Mouse (Mus musculus): Measurements from ENCODE around the gene Nrxn1. TPM values are rescaled to one million over a fixed set of nuclear protein-coding genes. Genes with fewer than 3 reads are reported as not detected.

Gene Nrxn1
- polyA plus RNA-seq, 1 experiment from 2014 or later = 5.9 TPM

GRCm38 (mm10) chr17:90997714-90998113, 95.2 kb downstream of the Nrxn1 start:
- H3K9ac ChIP-seq (ENCODE audit: low read length) = no peak overlapping the region
- H3K4me1 ChIP-seq (ENCODE audit: control insufficient read depth, insufficient read depth, low read length) = no peaks in the 10 kb centered on the region
- H3K27ac ChIP-seq (ENCODE audit: low read length) = no peak overlapping the region
- no peaks in the 10 kb centered on the region for H3K36me3 ChIP-seq (ENCODE audit: control insufficient read depth, insufficient read depth, low read length)
- no peak overlapping the region for H3K4me3 ChIP-seq (replicated peaks; ENCODE audit: low read length)
- no peak overlapping the region for H3K4me2 ChIP-seq (ENCODE audit: low read depth, low read length)
- no peak for ATAC-seq (ENCODE audit: insufficient read depth, low FRiP score)
- no peaks in the 10 kb centered on the region for H3K27me3 ChIP-seq (ENCODE audit: control insufficient read depth, insufficient read depth, low read length)
- WGBS = 41% methylated on average over 1 of the region's 1 CpGs
- no peaks in the 10 kb centered on the region for H3K9me3 ChIP-seq (replicated peaks; ENCODE audit: control insufficient read depth, low read length)

GRCm38 (mm10) chr17:90995436-90995835, 97.4 kb downstream of the Nrxn1 start:
- 14% methylated on average over 1 of the region's 1 CpGs for WGBS

DNA sequence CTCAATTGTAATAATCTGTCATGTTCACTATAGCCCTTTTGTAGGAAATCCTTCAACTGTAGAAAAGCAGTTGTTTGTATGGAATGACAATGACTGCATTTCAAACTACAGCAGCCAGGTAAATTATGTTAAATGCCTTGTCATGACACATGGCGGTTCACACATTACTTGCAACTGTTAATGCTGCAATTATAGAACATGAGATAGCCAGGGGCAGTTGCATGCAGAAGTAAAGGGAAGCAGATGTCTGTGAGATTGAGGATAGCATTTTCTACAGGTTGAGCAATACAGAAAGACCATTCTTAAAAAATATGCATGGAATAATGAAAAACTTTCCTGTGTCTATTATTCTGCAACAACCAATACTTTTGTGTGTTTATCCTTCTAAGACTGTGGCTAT, 98.6 kb downstream of the Nrxn1 start:
- H3K4me2 ChIP-seq (ENCODE audit: low read depth, low read length) = no peak overlapping the region
- H3K36me3 ChIP-seq (ENCODE audit: control insufficient read depth, insufficient read depth, low read length) = no peaks in the 10 kb centered on the region
- H3K9me3 ChIP-seq (replicated peaks; ENCODE audit: control insufficient read depth, low read length) = no peaks in the 10 kb centered on the region
- no peak overlapping the region for H3K4me3 ChIP-seq (replicated peaks; ENCODE audit: low read length)
- no peak for ATAC-seq (ENCODE audit: insufficient read depth, low FRiP score)
- no peaks in the 10 kb centered on the region for H3K4me1 ChIP-seq (ENCODE audit: control insufficient read depth, insufficient read depth, low read length)
- no peak overlapping the region for H3K27ac ChIP-seq (ENCODE audit: low read length)
- WGBS = 75% methylated on average over 1 of the region's 1 CpGs
- no peaks in the 10 kb centered on the region for H3K27me3 ChIP-seq (ENCODE audit: control insufficient read depth, insufficient read depth, low read length)
- no peak overlapping the region for H3K9ac ChIP-seq (ENCODE audit: low read length)

More at GRCm38 (mm10) chr17:90995436-90995835, 97.4 kb downstream of the Nrxn1 start:
- no peak overlapping the region for H3K4me3 ChIP-seq (replicated peaks; ENCODE audit: low read length)
- no peaks in the 10 kb centered on the region for H3K9me3 ChIP-seq (replicated peaks; ENCODE audit: control insufficient read depth, low read length)
- H3K4me2 ChIP-seq (ENCODE audit: low read depth, low read length) = no peak overlapping the region
- ATAC-seq (ENCODE audit: insufficient read depth, low FRiP score) = no peak
- no peaks in the 10 kb centered on the region for H3K36me3 ChIP-seq (ENCODE audit: control insufficient read depth, insufficient read depth, low read length)
- no peaks in the 10 kb centered on the region for H3K4me1 ChIP-seq (ENCODE audit: control insufficient read depth, insufficient read depth, low read length)
- H3K27ac ChIP-seq (ENCODE audit: low read length) = no peak overlapping the region
- no peaks in the 10 kb centered on the region for H3K27me3 ChIP-seq (ENCODE audit: control insufficient read depth, insufficient read depth, low read length)
- no peak overlapping the region for H3K9ac ChIP-seq (ENCODE audit: low read length)

DNA sequence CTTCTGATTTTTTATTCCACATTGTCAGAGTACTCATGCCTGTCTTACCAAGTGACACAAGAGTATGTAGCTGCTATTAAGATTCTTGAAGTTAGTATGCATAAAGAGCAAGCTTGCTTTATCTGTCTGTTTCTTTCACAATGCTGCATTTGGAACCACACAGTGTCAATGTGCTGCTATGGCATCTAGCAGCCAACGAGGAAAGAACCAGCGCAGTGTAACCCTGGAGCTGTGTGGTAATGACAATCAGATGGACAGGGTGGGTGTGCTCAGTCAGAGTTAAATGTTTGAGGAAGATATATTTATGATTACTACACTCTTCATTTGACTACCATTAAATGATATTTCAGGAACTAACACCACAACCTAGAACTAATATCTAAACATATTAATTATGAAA, 102.1 kb downstream of the Nrxn1 start:
- no peak overlapping the region for H3K9ac ChIP-seq (ENCODE audit: low read length)
- H3K9me3 ChIP-seq (replicated peaks; ENCODE audit: control insufficient read depth, low read length) = no peaks in the 10 kb centered on the region
- no peaks in the 10 kb centered on the region for H3K27me3 ChIP-seq (ENCODE audit: control insufficient read depth, insufficient read depth, low read length)
- no peak overlapping the region for H3K27ac ChIP-seq (ENCODE audit: low read length)
- ATAC-seq (ENCODE audit: insufficient read depth, low FRiP score) = no peak
- H3K36me3 ChIP-seq (ENCODE audit: control insufficient read depth, insufficient read depth, low read length) = no peaks in the 10 kb centered on the region
- no peak overlapping the region for H3K4me2 ChIP-seq (ENCODE audit: low read depth, low read length)
- no peaks in the 10 kb centered on the region for H3K4me1 ChIP-seq (ENCODE audit: control insufficient read depth, insufficient read depth, low read length)
- WGBS = 84% methylated on average over 2 of the region's 2 CpGs
- H3K4me3 ChIP-seq (replicated peaks; ENCODE audit: low read length) = no peak overlapping the region

GRCm38 (mm10) chr17:90962904-90963531, 129.9 kb downstream of the Nrxn1 start:
- no peaks in the 10 kb centered on the region for H3K36me3 ChIP-seq (ENCODE audit: control insufficient read depth, insufficient read depth, low read length)
- H3K4me2 ChIP-seq (ENCODE audit: low read depth, low read length) = no peak overlapping the region
- H3K4me1 ChIP-seq (ENCODE audit: control insufficient read depth, insufficient read depth, low read length) = no peaks in the 10 kb centered on the region
- no peaks in the 10 kb centered on the region for H3K27me3 ChIP-seq (ENCODE audit: control insufficient read depth, insufficient read depth, low read length)
- H3K9me3 ChIP-seq (replicated peaks; ENCODE audit: control insufficient read depth, low read length) = no peaks in the 10 kb centered on the region
- ATAC-seq (ENCODE audit: insufficient read depth, low FRiP score) = no peak
- H3K27ac ChIP-seq (ENCODE audit: low read length) = no peak overlapping the region
- WGBS = 54% methylated on average over 4 of the region's 4 CpGs
- no peak overlapping the region for H3K9ac ChIP-seq (ENCODE audit: low read length)
- H3K4me3 ChIP-seq (replicated peaks; ENCODE audit: low read length) = no peak overlapping the region

DNA sequence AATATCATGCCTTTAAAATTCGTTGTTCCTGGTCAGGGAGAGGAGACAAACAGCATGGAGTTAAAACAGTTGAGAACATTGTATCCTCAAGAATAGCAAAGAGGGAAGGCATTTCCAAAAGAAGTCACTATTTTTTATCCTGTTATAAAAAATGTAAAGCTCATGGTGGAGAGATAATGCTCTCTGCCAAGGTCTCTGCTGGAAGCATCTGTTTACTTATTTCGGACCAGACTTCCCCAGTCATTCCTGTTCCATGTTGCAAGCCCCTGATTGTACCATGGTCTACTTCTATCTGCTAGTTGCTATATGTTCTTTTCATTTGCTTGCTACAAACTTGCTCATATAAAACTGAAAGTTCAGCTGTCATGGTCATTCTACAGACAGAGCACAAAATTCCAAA, 137.7 kb downstream of the Nrxn1 start:
- no peak overlapping the region for H3K4me3 ChIP-seq (replicated peaks; ENCODE audit: low read length)
- H3K9ac ChIP-seq (ENCODE audit: low read length) = no peak overlapping the region
- WGBS = 69% methylated on average over 2 of the region's 2 CpGs
- H3K9me3 ChIP-seq (replicated peaks; ENCODE audit: control insufficient read depth, low read length) = no peaks in the 10 kb centered on the region
- H3K27me3 ChIP-seq (ENCODE audit: control insufficient read depth, insufficient read depth, low read length) = no peaks in the 10 kb centered on the region
- H3K36me3 ChIP-seq (ENCODE audit: control insufficient read depth, insufficient read depth, low read length) = no peaks in the 10 kb centered on the region
- ATAC-seq (ENCODE audit: insufficient read depth, low FRiP score) = no peak
- no peak overlapping the region for H3K27ac ChIP-seq (ENCODE audit: low read length)
- H3K4me2 ChIP-seq (ENCODE audit: low read depth, low read length) = no peak overlapping the region
- no peaks in the 10 kb centered on the region for H3K4me1 ChIP-seq (ENCODE audit: control insufficient read depth, insufficient read depth, low read length)

GRCm38 (mm10) chr17:90934929-90935328, 157.9 kb downstream of the Nrxn1 start:
- Histone ChIP-seq H3K27ac (ENCODE audit: low read length) (no peak overlapping the region), H3K27me3 (ENCODE audit: control insufficient read depth, insufficient read depth, low read length) (no peaks in the 10 kb centered on the region), H3K4me2 (ENCODE audit: low read depth, low read length) (no peak overlapping the region), H3K4me3 (replicated peaks; ENCODE audit: low read length) (no peak overlapping the region), H3K9me3 (replicated peaks; ENCODE audit: control insufficient read depth, low read length) (no peaks in the 10 kb centered on the region), H3K4me1 (ENCODE audit: control insufficient read depth, insufficient read depth, low read length) (no peaks in the 10 kb centered on the region), H3K9ac (ENCODE audit: low read length) (no peak overlapping the region), H3K36me3 (ENCODE audit: control insufficient read depth, insufficient read depth, low read length) (no peaks in the 10 kb centered on the region)
- no peak for ATAC-seq (ENCODE audit: insufficient read depth, low FRiP score)
- WGBS = 92% methylated on average over 2 of the region's 2 CpGs

DNA sequence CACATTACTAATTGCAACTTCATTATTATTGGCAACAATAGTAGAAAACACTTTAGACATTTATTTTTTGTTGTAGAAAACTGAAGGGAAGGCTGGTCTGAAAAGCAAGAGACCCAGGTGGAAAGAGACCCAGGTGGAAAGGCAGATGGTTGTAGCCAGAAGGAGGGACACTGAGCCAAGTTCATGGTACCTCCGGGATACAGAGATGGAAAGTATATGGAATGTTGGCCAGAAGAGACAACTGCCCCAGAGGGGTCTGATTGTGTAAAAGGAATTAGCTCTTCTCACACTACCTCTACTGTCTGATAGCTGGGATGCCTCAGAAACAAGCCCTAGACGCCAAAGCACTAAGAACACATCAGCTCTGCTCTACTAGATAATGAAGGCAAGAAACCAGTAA, 179.6 kb downstream of the Nrxn1 start:
- no peaks in the 10 kb centered on the region for H3K4me1 ChIP-seq (ENCODE audit: control insufficient read depth, insufficient read depth, low read length)
- H3K4me3 ChIP-seq (replicated peaks; ENCODE audit: low read length) = no peak overlapping the region
- no peak for ATAC-seq (ENCODE audit: insufficient read depth, low FRiP score)
- no peak overlapping the region for H3K9ac ChIP-seq (ENCODE audit: low read length)
- H3K27ac ChIP-seq (ENCODE audit: low read length) = no peak overlapping the region
- H3K9me3 ChIP-seq (replicated peaks; ENCODE audit: control insufficient read depth, low read length) = no peaks in the 10 kb centered on the region
- no peak overlapping the region for H3K4me2 ChIP-seq (ENCODE audit: low read depth, low read length)
- no peaks in the 10 kb centered on the region for H3K27me3 ChIP-seq (ENCODE audit: control insufficient read depth, insufficient read depth, low read length)
- WGBS = 68% methylated on average over 2 of the region's 2 CpGs
- H3K36me3 ChIP-seq (ENCODE audit: control insufficient read depth, insufficient read depth, low read length) = no peaks in the 10 kb centered on the region

GRCm38 (mm10) chr17:90912746-90913145, 180.1 kb downstream of the Nrxn1 start:
- H3K4me2 ChIP-seq (ENCODE audit: low read depth, low read length) = no peak overlapping the region
- 83% methylated on average over 2 of the region's 2 CpGs for WGBS
- H3K4me3 ChIP-seq (replicated peaks; ENCODE audit: low read length) = no peak overlapping the region
- no peaks in the 10 kb centered on the region for H3K36me3 ChIP-seq (ENCODE audit: control insufficient read depth, insufficient read depth, low read length)
- ATAC-seq (ENCODE audit: insufficient read depth, low FRiP score) = no peak
- H3K27me3 ChIP-seq (ENCODE audit: control insufficient read depth, insufficient read depth, low read length) = no peaks in the 10 kb centered on the region
- no peak overlapping the region for H3K27ac ChIP-seq (ENCODE audit: low read length)
- no peaks in the 10 kb centered on the region for H3K9me3 ChIP-seq (replicated peaks; ENCODE audit: control insufficient read depth, low read length)
- H3K4me1 ChIP-seq (ENCODE audit: control insufficient read depth, insufficient read depth, low read length) = no peaks in the 10 kb centered on the region
- H3K9ac ChIP-seq (ENCODE audit: low read length) = no peak overlapping the region

- H3K4me3 ChIP-seq (replicated peaks; ENCODE audit: low read length) = no peak overlapping the region
- no peaks in the 10 kb centered on the region for H3K36me3 ChIP-seq (ENCODE audit: control insufficient read depth, insufficient read depth, low read length)
- H3K9me3 ChIP-seq (replicated peaks; ENCODE audit: control insufficient read depth, low read length) = no peaks in the 10 kb centered on the region
- no peak overlapping the region for H3K4me2 ChIP-seq (ENCODE audit: low read depth, low read length)
- no peaks in the 10 kb centered on the region for H3K27me3 ChIP-seq (ENCODE audit: control insufficient read depth, insufficient read depth, low read length)
- no peak overlapping the region for H3K27ac ChIP-seq (ENCODE audit: low read length)
- ATAC-seq (ENCODE audit: insufficient read depth, low FRiP score) = no peak
- no peak overlapping the region for H3K9ac ChIP-seq (ENCODE audit: low read length)
- no peaks in the 10 kb centered on the region for H3K4me1 ChIP-seq (ENCODE audit: control insufficient read depth, insufficient read depth, low read length)
Measured at GRCm38 (mm10) chr17:90912341-90912740, 180.5 kb downstream of the Nrxn1 start.
